Mouse (Mus musculus) cerebellum, postnatal 25 days (tissue): ENCODE data around the gene Gm9045.
"Not testable (repeated sequence)": the region's sequence is repeated elsewhere in the genome, so short reads cannot be mapped to it uniquely, and the experiment has no call there.

Experiments
- DNase-seq, 2 experiments: peaks; one replicate each; pipeline ENCODE4 v3.0.0; 2021; ENCODE audit warnings: mixed read lengths in 2 of 2

Gene Gm9045

DNA sequence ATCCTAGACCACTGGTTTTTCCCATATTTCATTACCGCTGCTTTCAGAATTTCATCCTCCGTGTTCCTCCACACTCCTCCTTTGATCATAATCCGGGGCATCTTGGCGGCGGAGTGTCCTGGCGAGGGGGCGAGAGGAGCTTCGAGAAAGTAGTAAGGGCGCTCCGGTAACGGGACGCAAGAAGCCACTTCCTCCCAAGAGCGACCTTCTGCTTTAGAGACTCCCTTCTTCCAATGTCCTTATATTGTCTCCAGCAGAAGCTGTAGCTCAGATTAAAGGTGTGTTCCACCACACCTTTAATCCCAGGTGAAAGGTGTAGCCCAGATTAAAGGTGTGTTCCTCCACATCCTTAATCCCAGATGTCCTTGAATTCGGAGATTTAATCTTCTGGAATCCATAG, at the start of gene Gm9045:
TSS of gene Gm9045 (minus strand) at position 101 of the 400 bp plus-strand sequence.
- DNase-seq: not testable (repeated sequence)

DNA sequence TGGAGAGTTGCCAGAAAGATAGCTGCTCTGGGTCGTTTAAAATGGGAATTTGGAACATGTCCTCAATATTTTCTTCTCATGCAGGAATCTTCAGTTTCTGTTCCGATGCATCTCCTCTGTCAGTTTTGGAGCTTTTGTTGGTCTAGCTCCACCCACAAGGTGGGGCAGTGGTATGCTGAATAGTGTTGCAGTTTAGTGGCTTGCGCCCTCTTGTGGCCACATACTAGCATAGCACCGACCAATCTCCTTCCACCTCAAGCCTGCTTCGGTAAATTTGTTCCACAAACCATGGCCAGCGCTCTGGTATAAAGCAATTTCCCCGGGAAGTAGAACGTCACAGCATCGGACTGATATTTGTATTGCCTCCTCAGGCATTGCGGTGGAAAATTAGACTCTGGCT, 32.8 kb upstream of the Gm9045 start:
- peak; percentile 78 to 84 for DNase-seq

DNA sequence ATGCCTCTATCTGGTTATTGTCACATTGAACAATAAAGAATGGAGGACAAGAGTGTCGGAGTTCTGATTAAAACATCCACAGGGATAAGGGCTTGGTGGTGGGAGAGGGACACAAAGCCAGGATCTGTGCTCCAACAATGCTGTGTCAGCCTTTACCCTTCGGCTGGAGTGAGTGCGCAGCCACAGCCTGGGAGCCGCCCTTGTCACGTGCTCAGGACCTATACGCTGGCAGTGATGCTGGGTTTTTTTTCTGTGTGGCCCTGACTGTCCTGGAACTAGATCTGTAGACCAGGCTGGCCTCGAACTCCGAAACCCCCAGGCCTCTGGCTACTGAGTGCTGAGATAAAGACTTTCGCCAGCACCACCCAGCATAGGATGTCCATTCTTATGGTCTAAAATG, 31.9 kb upstream of the Gm9045 start:
- DNase-seq: no peak

DNA sequence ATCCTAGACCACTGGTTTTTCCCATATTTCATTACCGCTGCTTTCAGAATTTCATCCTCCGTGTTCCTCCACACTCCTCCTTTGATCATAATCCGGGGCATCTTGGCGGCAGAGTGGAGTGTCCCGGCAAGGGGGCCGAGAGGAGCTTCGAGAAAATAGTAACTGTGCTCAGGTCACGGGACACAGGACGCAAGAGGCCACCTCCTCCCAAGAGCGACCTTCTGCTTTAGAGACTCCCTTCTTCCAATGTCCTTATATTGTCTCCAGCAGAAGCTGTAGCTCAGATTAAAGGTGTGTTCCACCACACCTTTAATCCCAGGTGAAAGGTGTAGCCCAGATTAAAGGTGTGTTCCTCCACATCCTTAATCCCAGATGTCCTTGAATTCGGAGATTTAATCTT, 16.4 kb upstream of the Gm9045 start, which contains the start of gene Gm9049:
TSS of gene Gm9049 (minus strand) at position 101 of the 400 bp plus-strand sequence.
- not testable (repeated sequence) for DNase-seq

DNA sequence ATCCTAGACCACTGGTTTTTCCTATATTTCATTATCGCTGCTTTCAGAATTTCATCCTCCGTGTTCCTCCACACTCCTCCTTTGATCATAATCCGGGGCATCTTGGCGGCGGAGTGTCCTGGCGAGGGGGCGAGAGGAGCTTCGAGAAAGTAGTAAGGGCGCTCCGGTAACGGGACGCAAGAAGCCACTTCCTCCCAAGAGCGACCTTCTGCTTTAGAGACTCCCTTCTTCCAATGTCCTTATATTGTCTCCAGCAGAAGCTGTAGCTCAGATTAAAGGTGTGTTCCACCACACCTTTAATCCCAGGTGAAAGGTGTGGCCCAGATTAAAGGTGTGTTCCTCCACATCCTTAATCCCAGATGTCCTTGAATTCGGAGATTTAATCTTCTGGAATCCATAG, 10.9 kb upstream of the Gm9045 start, which contains the start of gene Gm9048:
TSS of gene Gm9048 (minus strand) at position 101 of the 400 bp plus-strand sequence.
- DNase-seq: not testable (repeated sequence)

DNA sequence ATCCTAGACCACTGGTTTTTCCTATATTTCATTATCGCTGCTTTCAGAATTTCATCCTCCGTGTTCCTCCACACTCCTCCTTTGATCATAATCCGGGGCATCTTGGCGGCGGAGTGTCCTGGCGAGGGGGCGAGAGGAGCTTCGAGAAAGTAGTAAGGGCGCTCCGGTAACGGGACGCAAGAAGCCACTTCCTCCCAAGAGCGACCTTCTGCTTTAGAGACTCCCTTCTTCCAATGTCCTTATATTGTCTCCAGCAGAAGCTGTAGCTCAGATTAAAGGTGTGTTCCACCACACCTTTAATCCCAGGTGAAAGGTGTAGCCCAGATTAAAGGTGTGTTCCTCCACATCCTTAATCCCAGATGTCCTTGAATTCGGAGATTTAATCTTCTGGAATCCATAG, 5.5 kb upstream of the Gm9045 start, which contains the start of gene Gm9046:
TSS of gene Gm9046 (minus strand) at position 101 of the 400 bp plus-strand sequence.
- DNase-seq: not testable (repeated sequence)

GRCm38 (mm10) chr10:118332308-118332707, 5.3 kb downstream of the Gm9045 start, which contains the start of gene Gm9044:
Gene Gm9044 (minus strand): TSS chr10:118332408.
- DNase-seq: not testable (repeated sequence)

GRCm38 (mm10) chr10:118326869-118327268, 10.8 kb downstream of the Gm9045 start, which contains the start of gene Gm9040:
Gene Gm9040 (minus strand): TSS chr10:118326969.
- not testable (repeated sequence) for DNase-seq

- DNase-seq: no peak
Measured at GRCm38 (mm10) chr10:118319024-118319423, 18.6 kb downstream of the Gm9045 start.

DNA sequence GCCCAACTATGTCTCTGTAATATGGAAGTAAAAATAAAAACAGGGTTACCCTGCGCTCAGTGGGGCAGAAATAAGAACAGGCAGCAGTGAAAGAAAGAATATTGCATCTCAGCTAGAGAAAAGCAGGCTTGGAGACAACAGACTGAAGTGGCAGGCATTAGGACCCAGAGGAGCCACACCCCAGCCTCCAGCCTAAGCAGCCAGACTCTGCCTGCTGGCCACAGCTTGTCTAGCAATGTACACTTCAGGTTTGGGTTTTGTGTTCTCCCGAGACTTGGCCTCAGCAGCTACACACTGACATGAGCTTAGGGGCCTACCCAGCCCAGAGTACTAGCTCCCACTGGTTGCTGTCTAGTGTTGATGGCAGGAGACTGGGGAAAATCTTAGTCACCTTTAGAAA, 35.5 kb downstream of the Gm9045 start:
- DNase-seq: not testable (repeated sequence)

GRCm38 (mm10) chr10:118294938-118295337, 42.7 kb downstream of the Gm9045 start, which contains the start of gene Iltifb:
Gene Iltifb (minus strand): TSS chr10:118295038.
- no peak for DNase-seq
